Mouse (Mus musculus) kidney, adult 18-20 months (tissue): Measurements from ENCODE around the gene Cbfa2t2.

ENCODE experiments used
- DNase-seq: peaks from one replicate; pipeline ENCODE4 v3.0.0; 2021

The Cbfa2t2 gene

GRCm38 (mm10) chr2:154426188-154426904, 9.9 kb upstream of the Cbfa2t2 start:
- no peak for DNase-seq

GRCm38 (mm10) chr2:154426905-154427852, 9.1 kb upstream of the Cbfa2t2 start:
- no peak for DNase-seq

DNA sequence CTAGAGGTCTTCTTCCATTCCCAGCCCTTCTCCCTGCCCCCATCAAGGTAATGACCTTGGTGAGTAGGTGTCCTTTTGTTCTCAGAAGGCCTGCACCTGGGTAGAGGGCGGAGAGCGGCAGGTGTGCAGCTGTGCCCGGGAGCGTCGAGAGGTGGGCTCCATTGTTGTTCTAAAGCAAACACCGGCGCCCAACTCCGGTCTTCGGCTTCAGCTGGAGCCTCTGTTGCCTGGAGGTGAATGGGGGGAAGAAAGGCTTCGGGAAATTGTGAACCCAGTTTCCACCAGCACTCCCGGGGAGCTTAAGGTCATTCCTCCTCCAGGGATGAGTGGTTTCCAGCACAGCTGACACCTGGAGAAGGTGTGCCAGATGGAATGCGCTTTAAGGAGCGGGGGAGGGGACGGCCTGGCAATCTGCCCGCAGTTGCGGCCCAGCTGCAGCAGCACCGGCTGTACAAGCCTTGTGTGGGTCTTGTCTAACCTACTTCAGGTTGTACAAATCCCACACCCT, 8.4 kb upstream of the Cbfa2t2 start:
- peak; percentile 80 for DNase-seq

DNA sequence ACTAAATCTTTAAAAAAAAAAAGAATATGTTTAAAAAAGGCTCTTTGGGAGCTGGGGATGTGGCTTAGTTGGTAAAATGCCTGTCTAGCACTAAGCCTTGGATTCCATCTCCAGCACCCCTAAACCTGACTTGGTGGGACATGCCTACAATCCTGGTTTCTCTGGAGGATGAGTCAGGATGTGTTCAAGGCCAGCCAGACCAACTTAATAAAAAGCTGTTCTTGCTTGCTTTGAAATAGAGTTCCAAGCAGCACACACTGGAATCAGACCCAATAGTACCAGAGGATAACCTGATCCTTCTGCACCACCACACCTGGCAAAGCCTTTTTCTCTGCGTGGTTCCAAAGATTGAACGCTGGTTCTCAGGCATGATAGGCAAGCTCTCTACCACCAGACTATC, 5.7 kb upstream of the Cbfa2t2 start:
- DNase-seq: no peak

GRCm38 (mm10) chr2:154432696-154433095, 3.6 kb upstream of the Cbfa2t2 start:
- no peak for DNase-seq

- peak; percentile 51 for DNase-seq
Observed at GRCm38 (mm10) chr2:154433391-154433790, 2.9 kb upstream of the Cbfa2t2 start.

DNA sequence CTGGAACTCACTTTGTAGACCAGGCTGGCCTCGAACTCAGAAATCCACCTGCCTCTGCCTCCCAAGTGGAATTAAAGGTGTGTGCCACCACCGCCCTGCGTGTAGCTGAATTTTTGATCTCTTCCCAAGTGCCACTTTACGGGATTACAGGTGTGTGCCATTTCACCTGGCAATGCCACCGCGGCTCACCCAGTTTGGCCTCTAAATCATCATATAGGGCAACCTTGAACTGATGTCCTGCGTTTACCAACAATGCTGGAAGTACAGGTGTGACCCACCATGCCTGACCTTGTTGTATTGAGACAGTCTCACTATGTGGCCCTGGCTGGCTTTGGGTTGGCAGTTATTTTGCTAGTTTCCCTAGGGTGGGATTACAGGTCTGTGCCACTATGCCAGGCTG, 1.6 kb upstream of the Cbfa2t2 start:
- no peak for DNase-seq

GRCm38 (mm10) chr2:154436076-154436457, 214 bp upstream of the Cbfa2t2 start:
- DNase-seq: peak; percentile 97

GRCm38 (mm10) chr2:154437191-154437527, 878 bp downstream of the Cbfa2t2 start:
- no peak for DNase-seq

GRCm38 (mm10) chr2:154440453-154440852, 4.2 kb downstream of the Cbfa2t2 start:
- DNase-seq: no peak

- DNase-seq: no peak
Observed at GRCm38 (mm10) chr2:154447821-154448220, 11.5 kb downstream of the Cbfa2t2 start.

DNA sequence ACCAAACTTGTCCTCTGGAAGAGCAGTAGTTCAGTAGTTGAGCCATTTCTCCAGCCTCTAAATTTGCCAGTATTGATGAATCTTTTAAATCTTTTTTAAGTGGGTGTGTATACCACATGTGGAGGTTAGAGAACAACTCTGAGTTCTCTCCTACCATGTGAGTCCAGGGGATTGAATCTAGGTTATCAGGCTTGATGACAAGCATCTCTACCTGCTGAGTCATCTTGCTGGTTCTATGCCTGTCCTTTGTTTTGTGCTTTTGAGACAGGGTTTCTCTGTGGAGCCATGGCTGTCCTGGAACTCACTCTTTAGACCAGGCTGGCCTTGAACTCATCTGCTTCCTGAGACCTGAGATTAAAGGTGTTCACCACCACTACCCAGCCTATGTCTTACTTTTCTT, 12.4 kb downstream of the Cbfa2t2 start:
- DNase-seq: no peak

GRCm38 (mm10) chr2:154452951-154453350, 16.7 kb downstream of the Cbfa2t2 start:
- no peak for DNase-seq

DNA sequence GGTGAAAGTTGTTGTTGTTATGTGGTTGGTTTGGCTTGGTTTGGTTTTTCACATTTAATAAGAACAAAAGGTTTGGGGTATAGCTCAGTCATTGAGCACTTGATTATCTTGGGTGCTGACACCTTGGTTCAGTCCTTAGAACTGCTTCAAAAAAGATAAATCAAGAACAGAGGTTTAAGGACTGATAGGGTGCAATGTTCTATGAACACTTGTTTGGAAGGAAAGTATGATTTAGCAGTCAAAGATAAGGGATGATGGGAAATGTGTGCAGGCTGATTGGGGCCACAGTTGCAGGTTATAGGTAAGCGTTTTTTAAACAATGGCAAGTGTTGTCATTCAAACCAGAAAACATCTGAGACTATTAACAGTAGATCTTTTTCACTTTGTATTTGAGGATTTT, 17.8 kb downstream of the Cbfa2t2 start:
- DNase-seq: no peak

DNA sequence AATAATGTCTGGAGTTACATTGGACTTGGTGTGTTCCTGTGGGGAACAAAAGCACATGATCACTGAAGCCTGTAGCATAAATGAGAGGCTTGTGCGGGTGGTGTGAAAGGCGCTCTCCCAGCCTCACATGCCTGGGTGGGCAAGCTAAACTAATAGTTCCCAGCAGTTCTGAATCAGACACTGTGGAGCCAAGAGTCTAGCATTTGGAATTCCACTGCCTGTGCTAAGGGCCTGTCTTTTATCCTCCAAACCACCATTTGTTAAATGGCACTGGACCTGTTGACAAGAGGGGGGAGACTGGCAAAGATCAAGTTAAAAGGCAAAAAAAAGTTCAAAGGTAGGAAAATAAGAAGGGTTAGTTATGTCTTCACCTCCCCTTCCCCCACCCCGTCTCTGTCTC, 18.3 kb downstream of the Cbfa2t2 start:
- DNase-seq: no peak

- DNase-seq: no peak
Observed at GRCm38 (mm10) chr2:154455776-154456175, 19.5 kb downstream of the Cbfa2t2 start.

DNA sequence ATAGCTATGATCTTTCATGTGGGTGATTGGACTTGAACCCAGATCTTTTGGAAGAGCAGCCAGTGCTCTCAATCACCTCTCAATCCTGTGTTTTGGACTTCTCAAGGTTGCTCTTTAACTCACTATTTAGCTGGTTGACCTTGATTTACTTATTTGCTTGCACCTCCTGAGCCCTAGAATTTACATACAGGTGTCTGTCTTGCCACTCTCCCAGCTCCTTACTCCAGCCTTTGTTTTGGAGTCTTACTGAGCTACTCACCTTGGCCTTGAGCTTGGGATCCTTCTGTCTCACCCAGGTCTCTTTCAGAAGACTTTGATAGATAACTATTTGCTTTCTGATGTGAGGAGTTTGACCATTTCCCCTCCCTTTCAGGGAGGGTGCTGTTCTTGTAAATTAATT, 20.3 kb downstream of the Cbfa2t2 start:
- no peak for DNase-seq

DNA sequence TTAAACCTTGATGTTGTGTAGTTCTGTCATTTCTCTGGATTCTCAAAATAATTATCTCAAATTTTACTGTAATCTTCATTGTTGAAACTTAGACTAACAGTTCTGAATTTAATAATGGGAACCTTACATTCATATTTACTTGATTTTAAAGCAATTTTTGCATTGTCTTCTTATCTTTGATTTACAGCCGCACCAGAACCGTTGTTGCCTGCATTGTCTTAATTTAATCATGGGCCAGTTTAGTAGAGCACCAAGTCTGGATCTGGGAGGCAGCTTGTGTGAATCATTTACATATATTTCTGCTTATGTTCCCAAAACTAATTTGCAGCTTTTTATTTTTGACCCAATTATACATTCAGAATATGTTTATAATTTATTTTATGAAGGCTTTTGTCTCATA, 23.0 kb downstream of the Cbfa2t2 start:
- no peak for DNase-seq

DNA sequence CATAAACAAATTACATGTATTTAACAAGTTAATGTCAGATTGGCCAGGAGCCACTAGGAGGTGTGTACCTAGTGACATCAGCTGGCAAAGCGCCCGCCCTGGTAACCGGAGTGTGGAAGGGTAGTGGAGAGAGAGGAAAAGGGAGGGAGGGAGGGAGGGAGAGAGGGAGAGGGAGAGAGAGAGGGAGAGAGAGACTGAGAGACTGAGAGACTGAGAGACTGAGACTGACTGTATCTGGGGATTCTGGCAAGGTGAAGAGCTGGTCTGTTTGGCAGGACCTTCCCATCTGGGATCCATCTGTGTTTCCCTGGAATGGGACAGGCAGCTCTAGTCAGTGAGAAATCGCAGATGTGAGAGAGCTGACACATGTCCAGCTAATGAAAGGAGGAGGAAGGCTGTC, 23.6 kb downstream of the Cbfa2t2 start:
- DNase-seq: peak; percentile 65

GRCm38 (mm10) chr2:154463621-154464198, 27.4 kb downstream of the Cbfa2t2 start:
- DNase-seq: no peak

GRCm38 (mm10) chr2:154465914-154466335, 29.6 kb downstream of the Cbfa2t2 start:
- DNase-seq: no peak

DNA sequence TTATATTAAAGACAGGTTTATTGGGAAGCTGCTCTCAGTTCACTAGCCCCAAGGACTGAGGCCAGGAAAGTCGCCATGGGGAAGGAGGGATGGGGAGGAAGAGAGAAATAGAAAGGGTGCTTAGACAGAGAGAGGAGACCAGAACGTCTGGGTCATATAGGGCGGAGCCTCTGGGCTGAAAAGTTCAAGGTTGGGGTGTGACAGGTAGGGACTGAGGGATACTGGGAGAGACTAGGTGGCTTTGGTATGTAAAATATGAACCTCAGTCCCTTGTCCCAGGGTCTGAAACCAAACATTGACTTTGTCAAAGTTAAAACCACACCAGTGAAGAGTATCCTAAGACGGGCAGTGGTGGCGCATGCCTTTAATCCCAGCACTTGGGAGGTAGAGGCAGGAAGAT, 30.9 kb downstream of the Cbfa2t2 start:
- DNase-seq: no peak

GRCm38 (mm10) chr2:154474251-154475061, 38.2 kb downstream of the Cbfa2t2 start:
- no peak for DNase-seq
